Mouse (Mus musculus): Measurements from ENCODE around the gene Cuta. TPM values are rescaled to one million over a fixed set of nuclear protein-coding genes. Genes with fewer than 3 reads are reported as not detected.
A peak's percentile ranks its signal among the peaks of the same experiment; 100 is the strongest.

Cuta gene
- polyA plus RNA-seq, 1 experiment from 2014 or later: 197 TPM

GRCm38 (mm10) chr17:26972703-26973574, 33.6 kb upstream of the Cuta start, which contains the start of gene Zbtb9:
TSS of gene Zbtb9 (plus strand) at chr17:26973167.
- ATAC-seq (replicated peaks; ENCODE audit: low FRiP score, low TSS enrichment, low read depth) (peak; percentile 99), DNase-seq (ENCODE audit: low spot score) (peak; percentile 93)
- Histone ChIP-seq H3K36me3 (ENCODE audit: control insufficient read depth, insufficient read depth, low read length) (peaks cover 37% of the 10 kb centered on the region), H3K4me1 (replicated peaks; ENCODE audit: control insufficient read depth, insufficient read depth, low read length) (peaks cover 20% of the 10 kb centered on the region), H3K27me3 (replicated peaks; ENCODE audit: control insufficient read depth, insufficient read depth, low read length) (no peaks in the 10 kb centered on the region), H3K9me3 (ENCODE audit: control insufficient read depth, low read length) (no peaks in the 10 kb centered on the region), H3K4me2 (ENCODE audit: low read length) (peak within 1 kb of the TSS; percentile 94), H3K4me3 (ENCODE audit: low read depth, low read length) (peak within 1 kb of the TSS; percentile 87), H3K9ac (ENCODE audit: low read length) (peak within 1 kb of the TSS; percentile 74), H3K27ac (ENCODE audit: low read depth) (peak within 1 kb of the TSS; percentile 86)
- WGBS: under 1% methylated on average over 75 of the region's 75 CpGs

GRCm38 (mm10) chr17:26972107-26972506, 32.7 kb upstream of the Cuta start:
- Histone ChIP-seq H3K27ac (ENCODE audit: low read depth) (peak overlapping the region; percentile 86; the same call in 1 of the 2 replicates), H3K9ac (ENCODE audit: low read length) (peak overlapping the region; percentile 74), H3K36me3 (ENCODE audit: control insufficient read depth, insufficient read depth, low read length) (peaks cover 37% of the 10 kb centered on the region), H3K4me1 (replicated peaks; ENCODE audit: control insufficient read depth, insufficient read depth, low read length) (peaks cover 20% of the 10 kb centered on the region), H3K27me3 (replicated peaks; ENCODE audit: control insufficient read depth, insufficient read depth, low read length) (no peaks in the 10 kb centered on the region), H3K4me3 (ENCODE audit: low read depth, low read length) (peak overlapping the region; percentile 87), H3K9me3 (ENCODE audit: control insufficient read depth, low read length) (no peaks in the 10 kb centered on the region), H3K4me2 (ENCODE audit: low read length) (peak overlapping the region; percentile 94)
- 0% methylated on average over 3 of the region's 3 CpGs for WGBS
- DNase-seq (ENCODE audit: low spot score): no peak
- no peak for ATAC-seq (replicated peaks; ENCODE audit: low FRiP score, low TSS enrichment, low read depth)

GRCm38 (mm10) chr17:26971247-26971905, 32.0 kb upstream of the Cuta start:
- peak overlapping the region; percentile 94 for H3K4me2 ChIP-seq (ENCODE audit: low read length)
- no peak for ATAC-seq (replicated peaks; ENCODE audit: low FRiP score, low TSS enrichment, low read depth)
- no peaks in the 10 kb centered on the region for H3K9me3 ChIP-seq (ENCODE audit: control insufficient read depth, low read length)
- H3K9ac ChIP-seq (ENCODE audit: low read length): peak overlapping the region; percentile 74; the same call in 1 of the 2 replicates
- peaks cover 37% of the 10 kb centered on the region for H3K36me3 ChIP-seq (ENCODE audit: control insufficient read depth, insufficient read depth, low read length)
- no peak for DNase-seq (ENCODE audit: low spot score)
- H3K4me1 ChIP-seq (replicated peaks; ENCODE audit: control insufficient read depth, insufficient read depth, low read length): peaks cover 20% of the 10 kb centered on the region
- peak overlapping the region; percentile 87; the same call in 1 of the 2 replicates for H3K4me3 ChIP-seq (ENCODE audit: low read depth, low read length)
- 60% methylated on average over 8 of the region's 8 CpGs for WGBS
- H3K27ac ChIP-seq (ENCODE audit: low read depth): peak overlapping the region; percentile 47; the same call in 1 of the 2 replicates
- H3K27me3 ChIP-seq (replicated peaks; ENCODE audit: control insufficient read depth, insufficient read depth, low read length): no peaks in the 10 kb centered on the region

GRCm38 (mm10) chr17:26970221-26970620, 30.9 kb upstream of the Cuta start:
- DNase-seq (ENCODE audit: low spot score) (no peak), ATAC-seq (replicated peaks; ENCODE audit: low FRiP score, low TSS enrichment, low read depth) (no peak)
- Histone ChIP-seq H3K4me2 (ENCODE audit: low read length) (no peak overlapping the region), H3K9ac (ENCODE audit: low read length) (no peak overlapping the region), H3K4me1 (replicated peaks; ENCODE audit: control insufficient read depth, insufficient read depth, low read length) (peaks cover 20% of the 10 kb centered on the region), H3K27ac (ENCODE audit: low read depth) (no peak overlapping the region), H3K36me3 (ENCODE audit: control insufficient read depth, insufficient read depth, low read length) (peaks cover 35% of the 10 kb centered on the region), H3K9me3 (ENCODE audit: control insufficient read depth, low read length) (no peaks in the 10 kb centered on the region), H3K4me3 (ENCODE audit: low read depth, low read length) (no peak overlapping the region), H3K27me3 (replicated peaks; ENCODE audit: control insufficient read depth, insufficient read depth, low read length) (no peaks in the 10 kb centered on the region)
- 70% methylated on average over 12 of the region's 12 CpGs for WGBS

- Histone ChIP-seq H3K9ac (ENCODE audit: low read length) (no peak overlapping the region), H3K36me3 (ENCODE audit: control insufficient read depth, insufficient read depth, low read length) (peaks cover 36% of the 10 kb centered on the region), H3K4me2 (ENCODE audit: low read length) (no peak overlapping the region), H3K27me3 (replicated peaks; ENCODE audit: control insufficient read depth, insufficient read depth, low read length) (no peaks in the 10 kb centered on the region), H3K27ac (ENCODE audit: low read depth) (no peak overlapping the region), H3K4me1 (replicated peaks; ENCODE audit: control insufficient read depth, insufficient read depth, low read length) (peaks cover 16% of the 10 kb centered on the region), H3K9me3 (ENCODE audit: control insufficient read depth, low read length) (no peaks in the 10 kb centered on the region), H3K4me3 (ENCODE audit: low read depth, low read length) (no peak overlapping the region)
- no peak for ATAC-seq (replicated peaks; ENCODE audit: low FRiP score, low TSS enrichment, low read depth)
- no peak for DNase-seq (ENCODE audit: low spot score)
- 90% methylated on average over 6 of the region's 6 CpGs for WGBS
Measured at GRCm38 (mm10) chr17:26969257-26969656, 29.9 kb upstream of the Cuta start.

- DNase-seq (ENCODE audit: low spot score) (no peak), ATAC-seq (replicated peaks; ENCODE audit: low FRiP score, low TSS enrichment, low read depth) (no peak)
- 83% methylated on average over 6 of the region's 6 CpGs for WGBS
- Histone ChIP-seq H3K4me1 (replicated peaks; ENCODE audit: control insufficient read depth, insufficient read depth, low read length) (peaks cover 8% of the 10 kb centered on the region; the same call in 1 of the 2 replicates), H3K27me3 (replicated peaks; ENCODE audit: control insufficient read depth, insufficient read depth, low read length) (no peaks in the 10 kb centered on the region), H3K27ac (ENCODE audit: low read depth) (no peak overlapping the region), H3K4me2 (ENCODE audit: low read length) (no peak overlapping the region), H3K4me3 (ENCODE audit: low read depth, low read length) (no peak overlapping the region), H3K9me3 (ENCODE audit: control insufficient read depth, low read length) (no peaks in the 10 kb centered on the region), H3K9ac (ENCODE audit: low read length) (no peak overlapping the region), H3K36me3 (ENCODE audit: control insufficient read depth, insufficient read depth, low read length) (peaks cover 43% of the 10 kb centered on the region)
Measured at GRCm38 (mm10) chr17:26968200-26968611, 28.8 kb upstream of the Cuta start.

- H3K36me3 ChIP-seq (ENCODE audit: control insufficient read depth, insufficient read depth, low read length): peaks cover 50% of the 10 kb centered on the region
- no peak overlapping the region for H3K9ac ChIP-seq (ENCODE audit: low read length)
- H3K27me3 ChIP-seq (replicated peaks; ENCODE audit: control insufficient read depth, insufficient read depth, low read length): no peaks in the 10 kb centered on the region
- no peak overlapping the region for H3K4me3 ChIP-seq (ENCODE audit: low read depth, low read length)
- no peak for ATAC-seq (replicated peaks; ENCODE audit: low FRiP score, low TSS enrichment, low read depth)
- WGBS: 79% methylated on average over 6 of the region's 6 CpGs
- peaks cover 8% of the 10 kb centered on the region; the same call in 1 of the 2 replicates for H3K4me1 ChIP-seq (replicated peaks; ENCODE audit: control insufficient read depth, insufficient read depth, low read length)
- H3K4me2 ChIP-seq (ENCODE audit: low read length): no peak overlapping the region
- no peak for DNase-seq (ENCODE audit: low spot score)
- no peak overlapping the region for H3K27ac ChIP-seq (ENCODE audit: low read depth)
- no peaks in the 10 kb centered on the region for H3K9me3 ChIP-seq (ENCODE audit: control insufficient read depth, low read length)
Measured at GRCm38 (mm10) chr17:26967477-26967876, 28.1 kb upstream of the Cuta start.

GRCm38 (mm10) chr17:26966993-26967392, 27.6 kb upstream of the Cuta start:
- H3K4me2 ChIP-seq (ENCODE audit: low read length): no peak overlapping the region
- H3K9ac ChIP-seq (ENCODE audit: low read length): no peak overlapping the region
- H3K27me3 ChIP-seq (replicated peaks; ENCODE audit: control insufficient read depth, insufficient read depth, low read length): no peaks in the 10 kb centered on the region
- 92% methylated on average over 11 of the region's 11 CpGs for WGBS
- no peak overlapping the region for H3K27ac ChIP-seq (ENCODE audit: low read depth)
- peaks cover 55% of the 10 kb centered on the region for H3K36me3 ChIP-seq (ENCODE audit: control insufficient read depth, insufficient read depth, low read length)
- no peak for DNase-seq (ENCODE audit: low spot score)
- H3K4me3 ChIP-seq (ENCODE audit: low read depth, low read length): no peak overlapping the region
- H3K9me3 ChIP-seq (ENCODE audit: control insufficient read depth, low read length): no peaks in the 10 kb centered on the region
- ATAC-seq (replicated peaks; ENCODE audit: low FRiP score, low TSS enrichment, low read depth): no peak
- H3K4me1 ChIP-seq (replicated peaks; ENCODE audit: control insufficient read depth, insufficient read depth, low read length): peaks cover 7% of the 10 kb centered on the region; the same call in 1 of the 2 replicates

Measured in intestine, embryonic 14.5 days (tissue).